Mouse (Mus musculus): ENCODE data around the gene Grtp1.
A peak's percentile ranks its signal among the peaks of the same experiment; 100 is the strongest.

Grtp1 gene

GRCm38 (mm10) chr8:13174305-13174704, 26.1 kb downstream of the Grtp1 start:
- no peak for DNase-seq (ENCODE audit: low spot score)

- DNase-seq (ENCODE audit: low spot score), result no peak
Measured at GRCm38 (mm10) chr8:13170510-13170909, 29.9 kb downstream of the Grtp1 start.

- no peak for DNase-seq (ENCODE audit: low spot score)
Measured at GRCm38 (mm10) chr8:13164361-13164760, 36.1 kb downstream of the Grtp1 start.

GRCm38 (mm10) chr8:13163563-13163962, 36.9 kb downstream of the Grtp1 start:
- no peak for DNase-seq (ENCODE audit: low spot score)

GRCm38 (mm10) chr8:13162098-13162497, 38.3 kb downstream of the Grtp1 start:
- DNase-seq (ENCODE audit: low spot score), result no peak

GRCm38 (mm10) chr8:13160691-13161090, 39.7 kb downstream of the Grtp1 start:
- no peak for DNase-seq (ENCODE audit: low spot score)

GRCm38 (mm10) chr8:13159377-13159881, 41.0 kb downstream of the Grtp1 start:
- DNase-seq (ENCODE audit: low spot score), result peak; percentile 31

GRCm38 (mm10) chr8:13158718-13159376, 41.6 kb downstream of the Grtp1 start, which contains the start of gene Lamp1:
Lamp1 (plus strand) TSS chr8:13159161.
- peak; percentile 99 for DNase-seq (ENCODE audit: low spot score)

GRCm38 (mm10) chr8:13156327-13157097, 43.9 kb downstream of the Grtp1 start:
- DNase-seq (ENCODE audit: low spot score), result no peak

- no peak for DNase-seq (ENCODE audit: low spot score)
Measured at GRCm38 (mm10) chr8:13155358-13155757, 45.1 kb downstream of the Grtp1 start.

GRCm38 (mm10) chr8:13154099-13154498, 46.3 kb downstream of the Grtp1 start:
- DNase-seq (ENCODE audit: low spot score), result no peak

GRCm38 (mm10) chr8:13150929-13151328, 49.5 kb downstream of the Grtp1 start:
- DNase-seq (ENCODE audit: low spot score), result no peak

GRCm38 (mm10) chr8:13149866-13150265, 50.6 kb downstream of the Grtp1 start:
- DNase-seq (ENCODE audit: low spot score), result no peak

GRCm38 (mm10) chr8:13149287-13149686, 51.1 kb downstream of the Grtp1 start:
- no peak for DNase-seq (ENCODE audit: low spot score)

GRCm38 (mm10) chr8:13148476-13148875, 51.9 kb downstream of the Grtp1 start:
- no peak for DNase-seq (ENCODE audit: low spot score)

- no peak for DNase-seq (ENCODE audit: low spot score)
Measured at GRCm38 (mm10) chr8:13141681-13142080, 58.7 kb downstream of the Grtp1 start.

- no peak for DNase-seq (ENCODE audit: low spot score)
Measured at GRCm38 (mm10) chr8:13139641-13140182, 60.7 kb downstream of the Grtp1 start.

GRCm38 (mm10) chr8:13132220-13132619, 68.2 kb downstream of the Grtp1 start:
- peak; percentile 75 for DNase-seq (ENCODE audit: low spot score)

- DNase-seq (ENCODE audit: low spot score), result no peak
Measured at GRCm38 (mm10) chr8:13124897-13125296, 75.5 kb downstream of the Grtp1 start.

GRCm38 (mm10) chr8:13122887-13123421, 77.5 kb downstream of the Grtp1 start:
- no peak for DNase-seq (ENCODE audit: low spot score)

Measured in retina, embryonic 14.5 days (tissue).